Mouse (Mus musculus) telencephalon, adult 2 months (tissue): ENCODE measurements around the gene Pdha1.

Source experiments
- DNase-seq: peaks from one replicate; pipeline ENCODE4 v3.0.0-alpha.2; 2011; ENCODE audit warnings: low read depth, low spot score

Gene Pdha1

DNA sequence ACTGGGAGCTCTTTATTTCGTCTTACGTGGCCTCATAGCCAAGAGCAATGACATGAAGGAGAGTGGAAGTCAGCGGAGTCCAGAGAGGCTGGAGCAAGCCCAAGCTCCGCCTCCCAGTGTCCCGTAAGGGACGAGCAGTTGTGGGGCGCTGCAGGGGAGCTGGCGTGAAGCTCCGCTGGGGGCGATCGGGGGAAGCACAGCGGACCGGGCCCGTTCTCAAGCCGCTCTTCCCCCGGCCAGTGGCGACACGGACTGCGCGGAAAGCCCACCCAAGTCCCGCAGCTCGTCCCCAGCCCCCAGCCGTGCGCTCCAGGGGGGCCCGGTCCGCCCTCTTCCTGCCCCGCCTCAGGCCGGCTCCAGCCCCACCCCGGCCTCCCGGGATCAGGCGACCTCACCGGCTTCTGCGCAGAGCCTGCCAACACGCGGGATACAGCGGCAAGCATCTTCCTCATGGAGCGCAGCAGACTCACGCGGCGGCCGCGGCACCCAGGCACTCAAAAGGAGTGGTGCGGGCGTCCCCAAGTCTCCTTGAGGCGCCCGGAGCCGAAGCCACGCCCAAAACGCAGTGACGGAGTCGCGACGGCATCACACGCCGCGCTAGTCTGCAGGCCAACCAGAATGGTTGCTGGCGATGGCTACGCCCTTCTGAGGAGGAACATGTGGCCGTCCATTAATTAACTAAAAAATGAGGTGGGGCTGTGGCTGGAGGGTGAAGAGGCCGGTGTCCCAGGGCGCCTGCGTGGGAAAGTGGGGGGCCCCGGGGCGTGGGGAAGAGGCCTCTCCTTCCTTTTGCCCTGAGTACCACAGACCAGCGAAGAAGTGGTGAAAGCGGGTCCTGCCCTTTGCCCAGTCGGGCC lies at the start of gene Pdha1:
Gene Pdha1 (minus strand): TSS at position 553 of the 857 bp plus-strand sequence.
- DNase-seq: peak; percentile 75

- no peak for DNase-seq
These were observed 40.8 kb upstream of the Pdha1 start for GRCm38 (mm10) chrX:160179032-160179431.

GRCm38 (mm10) chrX:160170150-160170549 lies 31.9 kb upstream of the Pdha1 start:
- DNase-seq: no peak

GRCm38 (mm10) chrX:160166246-160166985 lies 28.2 kb upstream of the Pdha1 start:
- no peak for DNase-seq

- DNase-seq: no peak
These were observed 26.0 kb upstream of the Pdha1 start for GRCm38 (mm10) chrX:160164259-160164658.

DNA sequence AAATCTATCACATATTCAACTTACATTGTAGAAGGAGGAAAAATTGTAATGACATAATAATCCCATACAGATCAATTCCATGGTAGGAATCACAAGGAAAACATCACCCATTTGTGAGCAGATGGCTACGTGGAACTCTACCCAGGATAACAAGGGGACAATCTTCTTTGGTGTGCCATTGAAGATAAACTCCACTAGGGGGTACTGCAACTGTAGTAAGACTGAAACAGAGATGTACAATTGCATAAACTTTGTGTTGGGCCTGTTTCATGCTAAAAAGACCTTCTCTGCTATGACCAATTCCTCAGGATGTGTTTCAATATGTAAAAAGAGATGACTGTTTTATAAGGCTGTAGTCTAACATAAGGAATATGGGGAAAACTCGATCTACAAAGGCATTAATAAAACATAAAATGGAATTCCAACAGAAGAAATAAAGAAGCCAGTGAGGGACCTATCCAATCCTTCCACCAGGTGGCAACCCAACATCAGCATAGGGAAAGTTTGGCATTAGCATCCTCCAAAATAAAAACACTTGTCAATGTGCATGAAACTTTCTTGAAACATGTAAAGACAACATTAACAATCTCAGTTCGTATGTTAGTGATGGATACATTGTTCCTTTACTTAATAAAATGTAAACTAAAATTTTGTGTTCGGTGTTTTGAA lies 15.1 kb upstream of the Pdha1 start:
- no peak for DNase-seq

DNA sequence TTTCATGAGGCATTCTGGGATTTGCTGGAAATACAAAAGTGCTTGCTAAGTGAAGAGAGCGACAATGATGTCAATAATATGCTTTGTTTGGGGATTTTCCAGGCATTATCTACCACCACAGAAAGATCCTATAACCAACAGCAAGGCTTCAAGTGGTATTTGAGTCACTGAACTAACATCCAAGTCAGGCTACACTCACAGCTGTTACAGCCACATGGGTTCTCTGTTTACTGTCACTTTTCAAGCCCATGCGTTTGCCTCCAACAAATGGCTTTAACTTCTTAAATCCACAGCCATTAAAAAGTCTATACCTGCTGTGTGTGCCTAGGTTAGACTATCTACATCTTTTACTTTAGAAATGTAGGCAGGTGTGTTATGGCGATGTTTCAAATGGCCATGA lies 10.6 kb upstream of the Pdha1 start:
- no peak for DNase-seq

DNA sequence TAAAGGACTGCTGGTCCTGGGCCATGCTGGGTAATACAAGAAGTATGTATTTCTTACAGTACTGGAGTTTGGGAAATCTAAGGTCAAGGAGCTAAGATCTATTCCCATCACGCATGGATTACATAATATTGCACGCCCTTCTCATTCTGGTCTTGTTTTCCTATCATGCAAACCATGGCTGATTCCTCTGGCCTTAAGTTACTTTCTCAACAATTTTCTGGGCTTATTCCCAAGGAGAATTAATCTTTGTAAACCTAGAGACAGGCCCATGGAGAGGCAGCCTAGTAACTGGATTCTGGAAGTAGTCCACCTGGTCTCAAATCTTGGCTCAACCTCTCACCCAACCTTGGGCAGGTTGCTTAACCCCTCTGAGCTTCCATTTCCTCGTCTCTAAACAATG lies 9.2 kb upstream of the Pdha1 start:
- DNase-seq: no peak

GRCm38 (mm10) chrX:160146806-160147205 lies 8.6 kb upstream of the Pdha1 start:
- no peak for DNase-seq

- no peak for DNase-seq
These were observed 894 bp downstream of the Pdha1 start for GRCm38 (mm10) chrX:160137177-160137860.

- DNase-seq: no peak
These were observed 2.1 kb downstream of the Pdha1 start for GRCm38 (mm10) chrX:160136153-160136552.

- DNase-seq: no peak
These were observed 2.5 kb downstream of the Pdha1 start for GRCm38 (mm10) chrX:160135719-160136118.

GRCm38 (mm10) chrX:160134136-160134843 lies 3.9 kb downstream of the Pdha1 start:
- no peak for DNase-seq

DNA sequence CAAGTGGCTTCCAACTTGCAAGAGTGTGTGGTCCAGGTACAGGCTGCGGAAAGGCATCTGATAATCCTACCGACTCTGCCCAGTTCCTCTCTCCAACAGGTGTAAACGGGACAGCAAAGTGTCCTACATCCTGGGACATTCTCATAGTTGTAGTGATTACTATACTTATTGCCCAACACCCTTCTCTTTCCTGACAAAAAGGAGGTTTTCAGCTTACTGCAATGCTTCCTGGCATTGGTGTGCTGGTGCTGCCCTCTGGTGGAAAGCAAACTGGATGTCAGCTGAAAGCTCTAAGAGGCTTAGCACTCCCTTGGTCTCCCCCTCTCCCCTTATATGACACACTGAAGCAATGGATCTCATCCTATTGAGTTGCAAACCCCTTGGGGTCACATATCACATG lies 21.6 kb downstream of the Pdha1 start:
- no peak for DNase-seq

- DNase-seq: no peak
These were observed 22.1 kb downstream of the Pdha1 start for GRCm38 (mm10) chrX:160116074-160116473.

GRCm38 (mm10) chrX:160113777-160114176 lies 24.4 kb downstream of the Pdha1 start:
- no peak for DNase-seq

DNA sequence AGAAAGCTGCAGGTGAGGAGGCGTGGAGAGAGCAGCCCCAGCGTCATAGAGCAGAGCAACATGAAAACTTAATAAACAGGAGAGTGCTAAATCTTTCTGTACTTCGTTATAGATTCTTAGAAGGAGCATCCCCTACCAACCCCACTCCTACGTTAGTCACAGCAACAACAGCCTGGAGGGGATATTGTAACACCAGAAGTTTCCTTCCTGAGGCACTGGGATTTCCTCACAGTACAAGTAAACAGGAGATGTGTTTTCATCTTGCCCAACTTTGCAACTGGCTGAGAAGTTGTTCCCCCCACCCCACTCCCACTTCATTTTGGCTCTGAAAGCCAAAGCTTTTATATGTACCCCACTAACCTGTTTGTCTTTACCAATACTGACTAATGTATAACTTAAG lies 30.4 kb downstream of the Pdha1 start:
- DNase-seq: no peak

DNA sequence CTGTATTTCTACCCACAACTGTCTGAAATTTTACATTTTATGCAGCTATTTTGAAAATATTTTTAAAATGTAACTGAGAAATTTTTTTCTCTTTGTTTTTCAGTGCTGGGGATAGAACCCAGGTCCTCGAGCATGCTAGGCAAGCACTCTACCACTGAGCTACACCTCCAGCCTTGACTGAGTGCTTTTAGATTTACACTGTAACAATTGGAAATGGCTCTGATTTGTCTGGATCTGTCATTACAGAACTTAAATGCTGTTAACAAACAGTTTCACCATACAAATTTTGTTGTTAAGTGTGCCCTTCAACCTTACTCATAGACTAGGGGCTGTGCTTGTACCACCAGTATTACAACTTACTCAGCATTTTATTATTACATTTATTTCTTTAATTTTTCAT lies 46.2 kb downstream of the Pdha1 start:
- no peak for DNase-seq
